Comparison of ENCODE assay signal across 20 mouse cellular contexts in genomic region chr13:77043375-77043774, GRCm38 (mm10).
DNase-seq lines count a peak whose midpoint lies in the region; TF ChIP-seq lines count a peak whose summit lies in the region.
"Had no signal": no experiment of that assay in that cellular context is flagged by ENCODE, and none has a peak within 500 bp of the region (broad histone marks: within the 10 kb centered on the region; RNA-seq: fewer than 3 reads in every experiment).

No protein-coding gene starts in this region.

- no peak for TF ChIP-seq CTCF in gastrocnemius, adult 2 months (IDR thresholded peaks at IDR 0.05)

- intact Hi-C loops in gastrocnemius, adult 2 months (cut with DNase I), result loop anchor here (10.0 kb wide), 1 partner anchor 1141 kb away; no protein-coding TSS in a partner anchor

- DNase-seq in 3T3-L1 (ENCODE audit: low read depth, low spot score) (peak; percentile 64), 416B (ENCODE audit: low read depth) (peak; percentile 51), NIH3T3 (ENCODE audit: low read depth) (peak; percentile 69)
- no peak for DNase-seq in embryo, embryonic 9.5 days (ENCODE audit: extremely low spot score)
- no peak for DNase-seq in gastrocnemius, adult 2 months
- DNase-seq: adrenal gland, adult 2 months; adrenal gland, postnatal 10 days; adrenal gland, postnatal 25 days; cerebellum, adult 11 months; cerebellum, adult 18-20 months; cerebellum, adult 8-10 months; cerebellum, adult 9-11 months; cerebellum, postnatal 14 days; cerebellum, postnatal 36 days; embryo, embryonic 11 days; forebrain, postnatal 0 days had no signal

- no peak overlapping the region for H3K27ac ChIP-seq in gastrocnemius, adult 2 months
- H3K27ac ChIP-seq: embryonic facial prominence, embryonic 10.5 days; embryonic facial prominence, embryonic 12.5 days; forebrain, embryonic 13.5 days; forebrain, embryonic 15.5 days had no signal

- H3K4me3 ChIP-seq in gastrocnemius, adult 2 months, result no peak overlapping the region
- H3K4me3 ChIP-seq: embryonic facial prominence, embryonic 10.5 days; embryonic facial prominence, embryonic 12.5 days; forebrain, embryonic 13.5 days; forebrain, embryonic 15.5 days had no signal

Comparison
In these comparisons a context has a peak if more than half of its experiments do, and no peak if none do; other contexts are left out.
1. DNase-seq: peak in 3T3-L1 (single experiment), 416B (single experiment) and NIH3T3 (single experiment); none in embryo, embryonic 9.5 days (single experiment) and gastrocnemius, adult 2 months (single experiment).